Mouse (Mus musculus) intestine, embryonic 15.5 days (tissue): ENCODE data around the gene Gm20388. TPM values are rescaled to one million over a fixed set of nuclear protein-coding genes. Genes with fewer than 3 reads are reported as not detected.

Experiments used
- ATAC-seq: fragments of 200-750 bp; cut with Nextera tagmentation; 2 replicates; pipeline ENCODE4 v1.8.0; 2017; ENCODE audit warnings: moderate TSS enrichment, moderate library complexity
- H3K27ac ChIP-seq: fragments of 300-500 bp; sonication (generic); 2 replicates; pipeline ENCODE4 v1.5.1; 2015; ENCODE audit warnings: mild to moderate bottlenecking, inconsistent platforms
- H3K27me3 ChIP-seq: fragments of 300-500 bp; sonication (generic); replicated peaks from 2 replicates; pipeline ENCODE4 v1.6.1; 2015; ENCODE audit warnings: inconsistent platforms
- H3K36me3 ChIP-seq: fragments of 300-500 bp; sonication (generic); 2 replicates; pipeline ENCODE4 v1.6.1; 2015; ENCODE audit warnings: inconsistent platforms
- H3K4me1 ChIP-seq: fragments of 300-500 bp; sonication (generic); replicated peaks from 2 replicates; pipeline ENCODE4 v1.6.1; 2015; ENCODE audit warnings: inconsistent platforms
- H3K4me2 ChIP-seq: fragments of 300-500 bp; sonication (generic); replicated peaks from 2 replicates; pipeline ENCODE4 v1.6.1; 2015; ENCODE audit warnings: mild to moderate bottlenecking, inconsistent platforms
- H3K4me3 ChIP-seq: fragments of 300-500 bp; sonication (generic); replicated peaks from 2 replicates; pipeline ENCODE4 v1.5.1; 2015; ENCODE audit warnings: inconsistent platforms
- H3K9ac ChIP-seq: fragments of 300-500 bp; sonication (generic); 2 replicates; pipeline ENCODE4 v1.6.1; 2015; ENCODE audit warnings: inconsistent platforms
- H3K9me3 ChIP-seq: fragments of 300-500 bp; sonication (generic); 2 replicates; pipeline ENCODE4 v1.6.1; 2016; ENCODE audit warnings: inconsistent platforms
- WGBS: fragments of 180-500 bp; shearing (Covaris S2); methylation state at CpG from one replicate; pipeline ENCODE4 v1.1.7; 2015; 5-methylcytosine and 5-hydroxymethylcytosine counted together
- polyA plus RNA-seq: library from polyadenylated mRNA; unstranded; fragments of >200 nt; fragmentation: Nextera tagmentation; extraction: Ambion mirVana; gene quantifications from 2 replicates; pipeline ENCODE4 v1.2.1, GENCODE M21; 2015

The Gm20388 gene
- polyA plus RNA-seq, 1 experiment from 2014 or later: not detected

- H3K4me2 ChIP-seq: peak overlapping the region; percentile 12; the same call in 1 of the 2 replicates
- H3K27ac ChIP-seq: peak overlapping the region; percentile 42; the same call in 1 of the 2 replicates
- H3K4me1 ChIP-seq: peaks cover 48% of the 10 kb centered on the region
- WGBS: 18% methylated on average over 9 of the region's 9 CpGs
- H3K4me3 ChIP-seq: no peak overlapping the region
- H3K36me3 ChIP-seq: no peaks in the 10 kb centered on the region
- no peaks in the 10 kb centered on the region for H3K27me3 ChIP-seq
- no peaks in the 10 kb centered on the region for H3K9me3 ChIP-seq
- no peak overlapping the region for H3K9ac ChIP-seq
- ATAC-seq: peak; percentile 53
Observed at GRCm38 (mm10) chr8:120407701-120408240, 497.1 kb downstream of the Gm20388 start.

DNA sequence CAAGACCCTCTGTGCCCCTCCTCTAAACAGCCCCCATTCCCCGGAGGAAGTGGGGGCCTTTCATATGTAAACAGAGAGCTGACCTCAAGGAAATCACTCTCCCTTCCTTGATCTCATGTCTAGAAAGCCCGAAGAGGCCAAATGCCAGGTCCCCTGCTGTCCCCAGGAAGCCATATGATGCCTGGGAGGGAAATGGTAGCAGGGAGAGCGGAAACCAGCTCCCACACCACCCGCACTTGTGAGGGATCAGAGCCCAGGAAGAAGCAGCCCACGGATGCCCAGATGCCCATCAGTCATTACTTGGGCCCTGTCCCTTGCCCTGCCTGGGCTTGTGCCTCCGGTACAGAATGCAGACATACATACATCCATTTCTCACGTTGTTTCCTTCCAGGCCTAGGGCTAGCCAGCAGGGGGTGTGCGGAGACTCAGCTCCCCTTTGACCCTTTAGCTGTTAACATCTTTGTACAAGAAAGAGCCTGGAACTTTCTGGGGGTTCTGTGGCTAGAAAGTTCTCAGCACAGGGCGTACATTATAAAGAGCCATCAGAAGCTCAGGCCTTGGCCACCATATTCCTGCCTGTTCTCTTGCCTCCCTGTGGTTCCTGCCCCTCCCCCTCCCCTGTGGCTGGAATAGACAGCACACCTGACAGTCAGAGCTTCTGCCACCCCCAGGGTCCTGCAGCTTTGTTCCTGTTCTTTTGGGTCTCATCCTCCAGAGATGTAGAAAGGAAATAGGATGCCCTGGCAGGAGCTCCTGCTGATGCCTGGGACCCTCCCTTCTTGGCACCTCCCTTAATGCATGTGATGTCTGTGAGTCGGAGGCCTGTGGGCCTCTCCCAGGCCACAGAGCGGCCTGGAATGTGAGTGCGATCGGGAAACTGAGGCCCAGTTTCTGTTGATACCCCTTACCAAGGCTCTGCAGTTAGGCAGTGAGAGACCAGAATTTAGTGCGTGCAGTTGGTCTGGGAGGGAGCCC, 497.9 kb downstream of the Gm20388 start:
- Histone ChIP-seq H3K27ac (peak overlapping the region; percentile 41; the same call in 1 of the 2 replicates), H3K27me3 (no peaks in the 10 kb centered on the region), H3K4me2 (peak overlapping the region; percentile 12; the same call in 1 of the 2 replicates), H3K36me3 (no peaks in the 10 kb centered on the region), H3K4me3 (no peak overlapping the region), H3K9me3 (no peaks in the 10 kb centered on the region), H3K4me1 (peaks cover 48% of the 10 kb centered on the region), H3K9ac (no peak overlapping the region)
- 53% methylated on average over 14 of the region's 14 CpGs for WGBS
- no peak for ATAC-seq

GRCm38 (mm10) chr8:120409371-120410013, 498.9 kb downstream of the Gm20388 start:
- Histone ChIP-seq H3K4me1 (peaks cover 55% of the 10 kb centered on the region), H3K27ac (no peak overlapping the region; the same call in 1 of the 2 replicates), H3K4me3 (no peak overlapping the region), H3K36me3 (no peaks in the 10 kb centered on the region), H3K4me2 (no peak overlapping the region), H3K27me3 (no peaks in the 10 kb centered on the region), H3K9me3 (no peaks in the 10 kb centered on the region), H3K9ac (no peak overlapping the region)
- no peak for ATAC-seq
- 57% methylated on average over 11 of the region's 11 CpGs for WGBS

DNA sequence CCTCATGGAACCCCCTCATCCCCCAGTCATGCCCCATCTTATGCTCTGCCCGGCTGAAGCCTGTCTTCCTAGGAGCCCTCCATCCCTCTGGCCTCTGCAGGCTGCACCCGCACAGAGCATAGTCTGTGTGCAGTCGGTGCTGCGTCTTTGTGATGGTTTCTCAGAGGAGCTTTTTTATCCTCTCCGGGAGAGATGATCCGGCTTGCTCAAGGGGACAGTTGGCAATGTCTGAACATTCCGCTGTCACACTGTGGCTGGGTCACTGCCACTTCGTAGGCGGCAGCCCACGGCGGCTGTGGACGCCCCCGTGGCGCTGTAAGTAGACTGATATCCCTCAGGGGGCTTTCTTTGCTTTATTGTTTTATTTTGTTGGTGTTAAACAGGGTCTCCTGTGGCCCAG, 500.4 kb downstream of the Gm20388 start:
- peaks cover 63% of the 10 kb centered on the region for H3K4me1 ChIP-seq
- 82% methylated on average over 14 of the region's 14 CpGs for WGBS
- no peak overlapping the region for H3K4me2 ChIP-seq
- H3K36me3 ChIP-seq: no peaks in the 10 kb centered on the region
- H3K27ac ChIP-seq: no peak overlapping the region
- no peaks in the 10 kb centered on the region for H3K9me3 ChIP-seq
- no peak for ATAC-seq
- no peaks in the 10 kb centered on the region for H3K27me3 ChIP-seq
- H3K4me3 ChIP-seq: no peak overlapping the region
- H3K9ac ChIP-seq: no peak overlapping the region

DNA sequence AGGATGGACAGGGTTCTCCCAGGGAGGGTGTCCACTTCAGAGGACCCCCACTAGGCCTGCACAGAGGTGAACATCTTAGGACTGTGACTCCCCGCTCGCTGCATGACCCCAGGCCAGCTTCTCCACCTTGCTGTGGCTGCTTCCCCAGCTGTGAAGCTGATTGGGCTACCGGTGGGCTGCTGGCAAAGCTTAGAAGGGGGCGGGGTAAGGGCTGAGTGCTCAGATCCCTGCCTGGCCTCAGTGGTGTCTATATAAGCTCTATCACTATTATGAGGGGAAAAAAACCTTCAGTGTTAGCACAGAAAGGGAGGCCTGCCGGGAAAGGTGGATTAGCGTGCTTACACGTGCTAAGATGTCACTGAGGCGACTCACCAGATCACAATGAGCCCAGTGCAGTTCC, 501.2 kb downstream of the Gm20388 start:
- H3K9ac ChIP-seq: no peak overlapping the region
- H3K27ac ChIP-seq: no peak overlapping the region
- no peaks in the 10 kb centered on the region for H3K27me3 ChIP-seq
- no peak overlapping the region for H3K4me3 ChIP-seq
- 60% methylated on average over 8 of the region's 8 CpGs for WGBS
- no peak overlapping the region for H3K4me2 ChIP-seq
- H3K9me3 ChIP-seq: no peaks in the 10 kb centered on the region
- H3K36me3 ChIP-seq: no peaks in the 10 kb centered on the region
- no peak for ATAC-seq
- H3K4me1 ChIP-seq: peaks cover 67% of the 10 kb centered on the region

DNA sequence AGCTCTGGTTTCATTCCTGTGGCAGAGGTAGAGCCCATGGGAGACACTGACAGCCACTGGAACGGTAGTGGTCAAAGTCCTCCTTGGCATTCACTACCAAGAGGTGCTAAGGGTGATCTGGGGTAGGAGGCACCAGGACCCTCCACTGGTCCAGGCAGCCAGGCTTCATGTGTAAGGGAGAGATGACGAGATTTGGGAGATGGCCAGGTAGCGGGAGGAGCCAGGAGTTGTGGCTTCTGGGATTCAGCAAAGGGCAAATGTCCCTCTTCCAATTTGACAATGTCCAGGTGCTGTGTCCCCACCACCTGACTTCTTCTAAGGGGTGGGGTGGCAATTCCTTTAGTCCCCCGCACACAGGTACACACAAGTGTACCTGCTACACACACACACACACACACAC, 501.7 kb downstream of the Gm20388 start:
- H3K4me3 ChIP-seq: no peak overlapping the region
- WGBS: 85% methylated on average over 4 of the region's 4 CpGs
- no peaks in the 10 kb centered on the region for H3K9me3 ChIP-seq
- no peak overlapping the region for H3K27ac ChIP-seq
- H3K9ac ChIP-seq: no peak overlapping the region
- no peaks in the 10 kb centered on the region for H3K27me3 ChIP-seq
- ATAC-seq: no peak
- no peak overlapping the region for H3K4me2 ChIP-seq
- peaks cover 67% of the 10 kb centered on the region for H3K4me1 ChIP-seq
- H3K36me3 ChIP-seq: no peaks in the 10 kb centered on the region

DNA sequence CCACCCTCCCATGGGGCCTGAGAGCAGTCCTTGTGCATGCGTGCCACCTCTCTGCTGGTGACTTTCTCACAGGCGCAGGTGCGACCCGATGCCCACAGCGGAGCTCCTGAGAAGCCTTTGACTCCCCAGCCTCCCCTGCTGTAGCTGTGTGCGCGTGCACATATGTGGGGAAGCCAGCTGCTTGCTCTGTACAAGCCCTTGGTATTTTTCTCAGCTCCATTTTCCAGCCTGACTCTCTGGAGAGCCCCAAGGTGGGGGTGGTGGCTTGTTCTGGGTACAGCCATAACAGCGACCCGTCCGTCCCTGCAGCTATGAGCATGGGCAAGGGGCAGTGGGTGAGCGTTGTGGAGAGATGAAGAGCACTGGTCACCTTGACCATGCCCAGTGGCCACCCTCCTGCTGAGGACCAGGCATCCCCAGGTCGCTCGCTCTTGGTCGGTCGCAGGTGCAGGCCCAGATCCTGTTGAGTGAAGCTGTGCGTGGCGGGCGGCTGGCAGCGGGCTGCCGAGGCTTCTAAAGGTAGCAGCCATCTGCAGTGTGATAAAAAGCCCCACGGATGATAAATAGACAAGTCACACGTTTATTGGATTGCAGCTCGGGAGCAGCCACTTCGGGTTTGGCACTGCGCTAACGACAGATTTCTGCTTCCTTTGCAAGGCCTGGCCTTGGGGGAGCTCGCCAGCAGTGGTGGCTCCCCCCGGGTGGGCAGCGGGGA, 502.4 kb downstream of the Gm20388 start:
- Histone ChIP-seq H3K9me3 (no peaks in the 10 kb centered on the region), H3K4me3 (no peak overlapping the region), H3K9ac (no peak overlapping the region), H3K36me3 (no peaks in the 10 kb centered on the region), H3K4me2 (no peak overlapping the region), H3K4me1 (peaks cover 67% of the 10 kb centered on the region), H3K27me3 (no peaks in the 10 kb centered on the region), H3K27ac (no peak overlapping the region)
- ATAC-seq: no peak
- 72% methylated on average over 29 of the region's 29 CpGs for WGBS

GRCm38 (mm10) chr8:120413626-120413988, 503.0 kb downstream of the Gm20388 start:
- Histone ChIP-seq H3K9me3 (no peaks in the 10 kb centered on the region), H3K9ac (no peak overlapping the region), H3K4me2 (no peak overlapping the region), H3K27ac (no peak overlapping the region), H3K4me1 (peaks cover 67% of the 10 kb centered on the region), H3K27me3 (no peaks in the 10 kb centered on the region), H3K36me3 (no peaks in the 10 kb centered on the region), H3K4me3 (no peak overlapping the region)
- no peak for ATAC-seq
- 73% methylated on average over 6 of the region's 6 CpGs for WGBS

- H3K9ac ChIP-seq: no peak overlapping the region
- H3K9me3 ChIP-seq: no peaks in the 10 kb centered on the region
- no peak for ATAC-seq
- 82% methylated on average over 4 of the region's 4 CpGs for WGBS
- H3K27ac ChIP-seq: no peak overlapping the region
- peaks cover 67% of the 10 kb centered on the region for H3K4me1 ChIP-seq
- H3K36me3 ChIP-seq: no peaks in the 10 kb centered on the region
- no peak overlapping the region for H3K4me2 ChIP-seq
- no peak overlapping the region for H3K4me3 ChIP-seq
- H3K27me3 ChIP-seq: no peaks in the 10 kb centered on the region
Observed at GRCm38 (mm10) chr8:120414216-120414615, 503.6 kb downstream of the Gm20388 start.

DNA sequence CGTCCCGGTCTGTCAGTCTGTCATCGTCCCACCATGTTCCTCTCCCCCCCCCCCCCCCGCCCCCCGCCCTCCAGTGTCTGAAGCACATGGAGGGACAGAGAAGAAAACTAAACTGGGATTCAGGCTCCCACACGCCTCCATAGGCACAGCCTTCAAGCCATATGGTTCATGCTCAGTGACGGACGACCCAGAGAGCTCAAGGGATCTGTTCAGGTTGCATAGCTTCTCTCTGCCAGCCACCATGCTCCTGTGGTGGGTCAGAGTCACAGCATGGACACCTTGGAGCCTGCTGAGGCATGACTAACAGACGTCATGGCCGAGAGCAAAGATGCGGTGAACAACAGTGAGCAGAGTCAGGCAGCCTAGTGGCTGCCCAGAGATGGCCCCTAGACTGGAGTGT, 504.8 kb downstream of the Gm20388 start:
- peak overlapping the region; percentile 53; the same call in 1 of the 2 replicates for H3K4me2 ChIP-seq
- no peak overlapping the region for H3K9ac ChIP-seq
- WGBS: 85% methylated on average over 10 of the region's 11 CpGs
- no peak overlapping the region for H3K4me3 ChIP-seq
- peaks cover 67% of the 10 kb centered on the region for H3K4me1 ChIP-seq
- ATAC-seq: no peak
- H3K27me3 ChIP-seq: no peaks in the 10 kb centered on the region
- H3K36me3 ChIP-seq: no peaks in the 10 kb centered on the region
- H3K27ac ChIP-seq: peak overlapping the region; percentile 94
- H3K9me3 ChIP-seq: no peaks in the 10 kb centered on the region

GRCm38 (mm10) chr8:120416173-120416521, 505.5 kb downstream of the Gm20388 start:
- no peak for ATAC-seq
- 28% methylated on average over 8 of the region's 8 CpGs for WGBS
- Histone ChIP-seq H3K27ac (peak overlapping the region; percentile 94), H3K9ac (peak overlapping the region; percentile 26), H3K4me3 (0 out of 2 replicates have a peak overlapping the region, but pooled peaks have one; percentile 7), H3K27me3 (no peaks in the 10 kb centered on the region), H3K36me3 (no peaks in the 10 kb centered on the region), H3K4me2 (peak overlapping the region; percentile 53), H3K9me3 (no peaks in the 10 kb centered on the region), H3K4me1 (peaks cover 64% of the 10 kb centered on the region)
